Mouse (Mus musculus): ENCODE measurements around the gene Taar1.

- TF ChIP-seq CTCF (IDR thresholded peaks at IDR 0.05; ENCODE audit: low read depth, low read length) (no peak), POLR2A (IDR thresholded peaks at IDR 0.05; ENCODE audit: borderline replicate concordance, low read depth, low read length) (no peak)
Measured at GRCm38 (mm10) chr10:23937613-23938012, 17.5 kb downstream of the Taar1 start.
